Mouse (Mus musculus) heart, embryonic 11.5 days (tissue): ENCODE results near the gene Prr12. TPM values are rescaled to one million over a fixed set of nuclear protein-coding genes. Genes with fewer than 3 reads are reported as not detected.
"Not testable (repeated sequence)": the region's sequence is repeated elsewhere in the genome, so short reads cannot be mapped to it uniquely, and the experiment has no call there.

Source experiments
- ATAC-seq: fragments of 200-750 bp; cut with Nextera tagmentation; replicated peaks from 2 replicates; pipeline ENCODE4 v1.8.0; 2017; ENCODE audit warnings: moderate library complexity; ENCODE audit not compliant: insufficient number of reproducible peaks, low FRiP score, low TSS enrichment
- H3K27ac ChIP-seq: fragments of 300-500 bp; sonication (generic); 2 replicates; pipeline ENCODE4 v1.5.1; 2014; ENCODE audit warnings: mild to moderate bottlenecking, low read depth, low read length
- H3K27me3 ChIP-seq: fragments of 300-500 bp; sonication (generic); 2 replicates; pipeline ENCODE4 v1.6.1; 2014; ENCODE audit warnings: mild to moderate bottlenecking, low read length, mixed read lengths; ENCODE audit not compliant: control insufficient read depth, insufficient read depth
- H3K36me3 ChIP-seq: fragments of 300-500 bp; sonication (generic); 2 replicates; pipeline ENCODE4 v1.6.1; 2014; ENCODE audit warnings: mild to moderate bottlenecking, low read length, moderate library complexity, mixed read lengths; ENCODE audit not compliant: control insufficient read depth, insufficient read depth
- H3K4me1 ChIP-seq: fragments of 300-500 bp; sonication (generic); 2 replicates; pipeline ENCODE4 v1.6.1; 2014; ENCODE audit warnings: low read length; ENCODE audit not compliant: control insufficient read depth, insufficient read depth
- H3K4me2 ChIP-seq: fragments of 300-500 bp; sonication (generic); 2 replicates; pipeline ENCODE4 v1.6.1; 2014; ENCODE audit warnings: mild to moderate bottlenecking, moderate library complexity
- H3K4me3 ChIP-seq: fragments of 300-500 bp; sonication (generic); 2 replicates; pipeline ENCODE4 v1.5.1; 2014; ENCODE audit warnings: low read depth, low read length
- H3K9ac ChIP-seq: fragments of 300-500 bp; sonication (generic); 2 replicates; pipeline ENCODE4 v1.6.1; 2014; ENCODE audit warnings: mild to moderate bottlenecking, low read depth, low read length, moderate library complexity
- H3K9me3 ChIP-seq: fragments of 300-500 bp; sonication (generic); replicated peaks from 2 replicates; pipeline ENCODE4 v1.6.1; 2016; ENCODE audit warnings: low read length; ENCODE audit not compliant: control insufficient read depth
- WGBS: fragments of 180-500 bp; shearing (Covaris S2); extraction: QIAGEN DNeasy Blood & Tissue Kit; methylation state at CpG from one replicate; pipeline ENCODE4 v1.1.7; 2014; ENCODE audit not compliant: insufficient replicate concordance; 5-methylcytosine and 5-hydroxymethylcytosine counted together
- polyA plus RNA-seq: library from polyadenylated mRNA; unstranded; fragments of >200 nt; fragmentation: Nextera tagmentation; extraction: Ambion mirVana; gene quantifications from 2 replicates; pipeline ENCODE4 v1.2.1, GENCODE M21; 2014

Prr12 gene
- polyA plus RNA-seq, 1 experiment from 2014 or later = 12.1 TPM

- Histone ChIP-seq H3K27me3 (no peaks in the 10 kb centered on the region), H3K4me1 (no peaks in the 10 kb centered on the region), H3K4me3 (no peak overlapping the region), H3K4me2 (no peak overlapping the region), H3K9ac (no peak overlapping the region), H3K27ac (no peak overlapping the region), H3K36me3 (peaks cover 38% of the 10 kb centered on the region), H3K9me3 (no peaks in the 10 kb centered on the region)
- no peak for ATAC-seq
- WGBS = 93% methylated on average over 9 of the region's 9 CpGs
Measured at GRCm38 (mm10) chr7:45027761-45028160, 24.9 kb downstream of the Prr12 start.

GRCm38 (mm10) chr7:45026256-45026655, 26.4 kb downstream of the Prr12 start:
- H3K36me3 ChIP-seq = peaks cover 30% of the 10 kb centered on the region

DNA sequence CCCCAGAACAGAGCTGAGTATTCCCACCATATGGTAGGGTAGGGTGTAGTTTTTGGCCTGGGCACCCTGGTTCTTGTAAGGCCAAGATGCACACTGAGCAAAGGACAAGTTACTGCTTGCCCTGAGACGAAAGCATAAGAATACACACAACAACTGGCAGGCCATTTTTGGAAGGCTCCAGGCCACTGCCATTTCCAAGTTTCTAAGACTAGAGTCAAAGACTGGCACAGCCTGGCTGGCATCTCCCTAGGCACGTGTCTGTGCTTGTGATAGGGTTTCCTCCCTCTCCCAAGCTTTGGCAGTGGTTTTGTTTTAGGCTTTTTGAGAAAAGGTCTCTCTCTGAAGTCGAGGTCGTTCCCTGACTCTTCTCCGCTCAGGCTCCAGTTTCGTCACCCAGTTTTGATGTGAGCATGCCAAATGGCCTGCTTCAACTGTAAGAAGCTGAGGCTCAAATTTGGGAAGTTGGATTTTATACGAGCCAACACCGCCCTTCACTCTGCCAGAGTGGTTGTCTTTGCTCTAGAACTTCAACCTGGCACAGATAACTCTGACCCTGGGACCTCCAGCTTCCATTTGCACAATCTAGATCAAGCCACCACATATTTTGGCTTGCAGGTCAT, 27.0 kb downstream of the Prr12 start:
- 71% methylated on average over 8 of the region's 8 CpGs for WGBS

More at GRCm38 (mm10) chr7:45026256-45026655, 26.4 kb downstream of the Prr12 start:
- H3K27ac ChIP-seq = no peak overlapping the region
- H3K27me3 ChIP-seq = no peaks in the 10 kb centered on the region
- no peak overlapping the region for H3K4me2 ChIP-seq
- no peaks in the 10 kb centered on the region for H3K9me3 ChIP-seq
- no peak overlapping the region for H3K4me3 ChIP-seq
- no peak overlapping the region for H3K9ac ChIP-seq
- 82% methylated on average over 2 of the region's 2 CpGs for WGBS
- ATAC-seq = no peak
- H3K4me1 ChIP-seq = no peaks in the 10 kb centered on the region

GRCm38 (mm10) chr7:45024281-45025248, 28.1 kb downstream of the Prr12 start:
- no peak overlapping the region for H3K27ac ChIP-seq
- H3K9me3 ChIP-seq = no peaks in the 10 kb centered on the region
- peaks cover 16% of the 10 kb centered on the region for H3K36me3 ChIP-seq
- no peak for ATAC-seq
- H3K9ac ChIP-seq = no peak overlapping the region
- H3K4me2 ChIP-seq = no peak overlapping the region
- no peaks in the 10 kb centered on the region for H3K27me3 ChIP-seq
- no peaks in the 10 kb centered on the region for H3K4me1 ChIP-seq
- 86% methylated on average over 15 of the region's 15 CpGs for WGBS
- H3K4me3 ChIP-seq = no peak overlapping the region

More for the DNA sequence above, 27.0 kb downstream of the Prr12 start:
- no peak overlapping the region for H3K9ac ChIP-seq
- no peak overlapping the region for H3K27ac ChIP-seq
- no peak overlapping the region for H3K4me2 ChIP-seq
- no peak for ATAC-seq
- H3K27me3 ChIP-seq = no peaks in the 10 kb centered on the region
- H3K4me1 ChIP-seq = no peaks in the 10 kb centered on the region
- no peak overlapping the region for H3K4me3 ChIP-seq
- peaks cover 24% of the 10 kb centered on the region for H3K36me3 ChIP-seq
- H3K9me3 ChIP-seq = no peaks in the 10 kb centered on the region

DNA sequence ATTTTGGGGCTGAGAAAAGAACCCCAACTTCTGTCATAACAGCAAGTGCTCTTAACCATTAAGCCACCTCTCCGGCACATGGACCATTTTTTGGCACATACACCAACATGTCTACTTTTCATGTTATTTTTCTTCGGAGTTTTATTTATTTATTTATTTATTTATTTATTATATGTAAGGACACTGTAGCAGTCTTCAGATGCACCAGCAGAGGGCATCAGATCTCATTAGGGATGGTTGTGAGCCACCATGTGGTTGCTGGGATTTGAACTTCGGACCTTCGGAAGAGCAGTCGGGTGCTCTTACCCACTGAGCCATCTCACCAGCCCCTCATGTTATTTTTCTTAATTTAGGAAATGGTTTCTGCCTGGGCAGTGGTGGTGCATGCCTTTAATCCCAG, 29.0 kb downstream of the Prr12 start:
- not testable (repeated sequence) for H3K36me3 ChIP-seq, H3K27me3 ChIP-seq, H3K4me1 ChIP-seq, ATAC-seq, H3K9ac ChIP-seq, H3K4me2 ChIP-seq, H3K4me3 ChIP-seq, H3K27ac ChIP-seq, H3K9me3 ChIP-seq
- WGBS = 76% methylated on average over 5 of the region's 5 CpGs

DNA sequence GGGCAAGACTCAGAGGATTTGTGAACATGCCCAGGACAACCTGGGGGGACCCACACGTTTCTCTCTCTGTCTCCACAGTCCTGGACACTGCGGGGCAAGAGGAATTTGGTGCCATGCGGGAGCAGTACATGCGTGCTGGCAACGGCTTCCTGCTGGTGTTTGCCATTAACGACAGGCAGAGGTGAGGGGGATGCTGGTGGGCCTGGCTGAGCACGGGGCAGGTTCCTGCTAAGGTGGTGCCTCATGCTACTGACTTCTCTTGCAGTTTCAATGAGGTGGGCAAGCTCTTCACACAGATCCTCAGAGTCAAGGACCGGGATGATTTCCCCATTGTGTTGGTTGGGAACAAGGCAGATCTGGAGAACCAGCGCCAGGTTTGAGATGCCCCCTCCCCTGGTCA, 32.5 kb downstream of the Prr12 start:
- WGBS = 75% methylated on average over 9 of the region's 9 CpGs
- no peak overlapping the region for H3K4me2 ChIP-seq
- no peaks in the 10 kb centered on the region for H3K36me3 ChIP-seq
- no peaks in the 10 kb centered on the region for H3K27me3 ChIP-seq
- H3K4me1 ChIP-seq = peaks cover 10% of the 10 kb centered on the region
- H3K9me3 ChIP-seq = no peaks in the 10 kb centered on the region
- no peak overlapping the region for H3K9ac ChIP-seq
- H3K27ac ChIP-seq = no peak overlapping the region
- ATAC-seq = no peak
- no peak overlapping the region for H3K4me3 ChIP-seq

DNA sequence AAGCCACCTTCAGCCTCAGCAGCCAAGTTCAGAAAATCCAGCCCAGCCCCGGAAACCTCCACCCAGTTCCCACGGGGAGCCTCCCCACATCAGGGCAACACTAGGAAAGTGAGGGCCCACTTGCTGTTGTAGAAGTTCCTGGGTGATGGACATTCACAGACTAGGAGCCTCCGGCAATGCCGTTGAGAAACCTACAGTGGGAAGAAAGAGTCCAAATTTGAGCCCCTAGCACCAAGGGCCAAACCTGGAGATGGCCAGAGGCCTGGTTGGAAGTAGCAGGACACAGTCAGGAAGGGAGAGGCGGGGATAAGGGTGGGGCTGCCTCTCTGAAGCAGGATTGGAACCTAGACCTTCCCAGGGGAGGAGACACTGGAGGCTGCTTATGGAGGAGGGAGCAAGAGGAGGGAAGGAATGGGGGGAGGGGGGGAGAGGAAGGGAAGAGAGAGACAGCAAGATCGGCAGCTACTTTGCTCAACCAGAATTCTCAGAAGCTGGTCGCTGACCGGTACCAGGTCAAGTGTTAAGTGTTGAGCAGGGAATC, 33.6 kb downstream of the Prr12 start:
- ATAC-seq = no peak
- Histone ChIP-seq H3K36me3 (no peaks in the 10 kb centered on the region), H3K4me2 (peak overlapping the region; percentile 84), H3K4me1 (peaks cover 18% of the 10 kb centered on the region), H3K4me3 (peak overlapping the region; percentile 94), H3K27ac (peak overlapping the region; percentile 99), H3K9me3 (no peaks in the 10 kb centered on the region), H3K27me3 (no peaks in the 10 kb centered on the region), H3K9ac (peak overlapping the region; percentile 67)
- WGBS = 21% methylated on average over 8 of the region's 8 CpGs

- peak; percentile 87 for ATAC-seq
- WGBS = under 1% methylated on average over 36 of the region's 36 CpGs
- H3K9me3 ChIP-seq = no peaks in the 10 kb centered on the region
- H3K27me3 ChIP-seq = no peaks in the 10 kb centered on the region
- H3K4me3 ChIP-seq = peak within 1 kb of the TSS; percentile 94
- H3K4me1 ChIP-seq = peaks cover 22% of the 10 kb centered on the region
- H3K36me3 ChIP-seq = peaks cover 6% of the 10 kb centered on the region
- H3K27ac ChIP-seq = peak within 1 kb of the TSS; percentile 99
- H3K4me2 ChIP-seq = peak within 1 kb of the TSS; percentile 84
- peak within 1 kb of the TSS; percentile 80 for H3K9ac ChIP-seq
Measured at GRCm38 (mm10) chr7:45017242-45018061, 35.2 kb downstream of the Prr12 start, which contains the start of gene Rras. Gene Rras, plus strand, starts transcription at chr7:45017961.
